ENCODE assay signal across 8 mouse cellular contexts in the genomic region with DNA sequence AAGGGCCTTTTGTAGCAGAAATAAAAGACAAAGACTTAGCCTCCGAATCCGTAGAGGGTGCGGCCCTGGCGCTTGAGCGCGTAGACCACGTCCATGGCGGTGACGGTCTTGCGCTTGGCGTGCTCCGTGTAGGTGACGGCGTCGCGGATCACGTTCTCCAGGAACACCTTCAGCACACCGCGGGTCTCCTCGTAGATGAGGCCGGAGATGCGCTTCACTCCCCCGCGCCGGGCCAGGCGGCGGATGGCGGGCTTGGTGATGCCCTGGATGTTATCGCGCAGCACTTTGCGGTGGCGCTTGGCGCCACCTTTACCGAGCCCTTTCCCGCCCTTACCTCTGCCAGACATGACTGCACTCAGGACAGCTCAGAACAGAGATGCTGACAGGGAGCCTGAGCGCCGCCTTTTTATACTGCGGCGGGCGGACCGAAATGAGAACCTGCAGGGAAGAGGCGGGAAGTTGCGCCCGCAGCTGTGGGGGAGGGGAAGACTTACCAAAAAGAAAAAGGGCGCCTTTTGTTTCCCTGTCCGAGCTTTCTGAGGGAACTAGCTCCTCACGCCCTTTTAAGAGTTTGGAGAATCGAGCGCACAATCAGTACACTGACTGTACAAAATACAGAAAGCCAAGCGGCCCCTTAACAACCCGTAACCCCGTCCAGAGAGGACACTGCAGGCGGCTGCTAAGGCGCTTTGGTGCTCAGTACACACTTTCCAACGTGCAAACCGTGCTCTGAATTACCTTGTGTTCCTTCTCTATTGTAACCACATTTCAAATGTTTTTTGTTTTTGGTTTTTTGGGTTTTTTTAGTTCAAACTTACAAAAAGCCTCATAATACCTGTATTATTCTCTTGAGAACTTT. TPM values are rescaled to one million over a fixed set of nuclear protein-coding genes. Genes with fewer than 3 reads are reported as not detected.
DNase-seq lines count a peak whose midpoint lies in the region; ATAC-seq and TF ChIP-seq lines count a peak whose summit lies in the region.
"Not testable (repeated sequence)": the region's sequence is repeated elsewhere in the genome, so short reads cannot be mapped to it uniquely, and the experiment has no call there.

A gene (minus strand): TSS at position 347 of the 859 bp plus-strand sequence.

- H3K27ac ChIP-seq in hindbrain, embryonic 10.5 days: peak within 1 kb of the TSS; percentile 95
- H3K27ac ChIP-seq in lung, embryonic 15.5 days: peak within 1 kb of the TSS; percentile 98
- H3K27ac ChIP-seq in olfactory bulb, adult 2 months (ENCODE audit: insufficient read depth, low read depth, low read length): not testable (repeated sequence)
- peak within 1 kb of the TSS; percentile 96 for H3K27ac ChIP-seq in thymus, adult 2 months (ENCODE audit: control insufficient read depth, insufficient read depth, low read length)

- H3K9ac ChIP-seq in lung, embryonic 15.5 days: peak within 1 kb of the TSS; percentile 51

- H3K36me3 ChIP-seq in hindbrain, embryonic 10.5 days; lung, embryonic 15.5 days; thymus, adult 2 months (ENCODE audit: control insufficient read depth, insufficient read depth, low read length): not testable (repeated sequence)

- peaks cover 57% of the 10 kb centered on the region for H3K4me1 ChIP-seq in hindbrain, embryonic 10.5 days (replicated peaks)
- H3K4me1 ChIP-seq in lung, embryonic 15.5 days: peaks cover 35% of the 10 kb centered on the region
- H3K4me1 ChIP-seq in olfactory bulb, adult 2 months (ENCODE audit: control insufficient read depth, insufficient read depth, low read length); thymus, adult 2 months (replicated peaks; ENCODE audit: control insufficient read depth, insufficient read depth, low read length): not testable (repeated sequence)

- H3K4me3 ChIP-seq in hindbrain, embryonic 10.5 days: peak within 1 kb of the TSS; percentile 65
- H3K4me3 ChIP-seq in lung, embryonic 15.5 days: peak within 1 kb of the TSS; percentile 49
- H3K4me3 ChIP-seq in olfactory bulb, adult 2 months (ENCODE audit: insufficient read depth, low read depth, low read length): peak within 1 kb of the TSS; percentile 56
- peak within 1 kb of the TSS; percentile 61 for H3K4me3 ChIP-seq in thymus, adult 2 months (ENCODE audit: control insufficient read depth, insufficient read depth, low read length)

- WGBS in hindbrain, embryonic 10.5 days: under 1% methylated on average over 52 of the region's 56 CpGs
- WGBS in lung, embryonic 15.5 days: under 1% methylated on average over 42 of the region's 56 CpGs
- WGBS in olfactory bulb, adult 2 months: under 1% methylated on average over 49 of the region's 56 CpGs
- WGBS in thymus, adult 2 months: under 1% methylated on average over 46 of the region's 56 CpGs

- H3K9me3 ChIP-seq in hindbrain, embryonic 10.5 days; lung, embryonic 15.5 days: not testable (repeated sequence)

- TF ChIP-seq POLR2A in olfactory bulb, adult 2 months (IDR thresholded peaks at IDR 0.05; ENCODE audit: insufficient read depth, low read depth, low read length): peak; percentile 81
- peak; percentile 84 for TF ChIP-seq POLR2A in thymus, adult 2 months (IDR thresholded peaks at IDR 0.05; ENCODE audit: control insufficient read depth, extremely low read depth, insufficient read depth, low read length, poor library complexity)

- TF ChIP-seq CTCF in olfactory bulb, adult 2 months (IDR thresholded peaks at IDR 0.05; ENCODE audit: insufficient read depth, low read depth, low read length); thymus, adult 2 months (IDR thresholded peaks at IDR 0.05; ENCODE audit: borderline replicate concordance, control insufficient read depth, extremely low read depth, insufficient read depth, low read length, poor library complexity): not testable (repeated sequence)

- peak; percentile 82 for ATAC-seq in lung, embryonic 15.5 days (ENCODE audit: borderline replicate concordance, extremely low read depth, low FRiP score, low TSS enrichment)

- H3K27me3 ChIP-seq in hindbrain, embryonic 10.5 days (ENCODE audit: insufficient read depth, poor library complexity, severe bottlenecking); lung, embryonic 15.5 days; thymus, adult 2 months (ENCODE audit: control insufficient read depth, insufficient read depth, low read length): not testable (repeated sequence)

- DNase-seq in MN1 (ENCODE audit: low spot score): peak; percentile 86
- DNase-seq in cerebellum, adult 9-10 months: peak; percentile 96
- DNase-seq in frontal cortex, adult 2 months (ENCODE audit: extremely low spot score in 1 of 2, low spot score in 1 of 2): peak; percentile 87 to 96
- DNase-seq in hindbrain, embryonic 10.5 days (ENCODE audit: low spot score): peak; percentile 94
- peak; percentile 90 for DNase-seq in layer of hippocampus, adult 9-10 months (ENCODE audit: low spot score)
- peak; percentile 96 for DNase-seq in thymus, adult 2 months

- peak within 1 kb of the TSS; percentile 72 for H3K4me2 ChIP-seq in lung, embryonic 15.5 days

RNA-seq across cellular contexts. Expression of the gene that starts here (rescaled TPM):
- polyA plus RNA-seq in frontal cortex, adult 2 months (2012; rRNA removed): 12.6 and 16.6 TPM in 2 replicates
- 2.8 and 4.2 TPM in 2 replicates for polyA plus RNA-seq in hindbrain, embryonic 10.5 days (2016; fragmentation: Nextera tagmentation; extraction: Ambion mirVana)
- polyA plus RNA-seq in lung, embryonic 15.5 days (2015; fragmentation: Nextera tagmentation; extraction: Ambion mirVana): 3.1 and 6.3 TPM in 2 replicates
- polyA plus RNA-seq in olfactory bulb, adult 2 months (2012; ENCODE audit: insufficient read depth, insufficient read length, low replicate concordance, missing spikeins): not detected in 2 replicates
- 257 and 302 TPM in 2 replicates for polyA plus RNA-seq in thymus, adult 2 months (2012; rRNA removed)

Comparison
In these comparisons a context has a peak if more than half of its experiments do, and no peak if none do; other contexts are left out.
1. RNA of the gene that starts here (polyA plus RNA-seq): 257 to 302 TPM in thymus, adult 2 months; 12.6 to 16.6 TPM in frontal cortex, adult 2 months, 3.1 to 6.3 TPM in lung, embryonic 15.5 days, 2.8 to 4.2 TPM in hindbrain, embryonic 10.5 days and not detected in olfactory bulb, adult 2 months; every median in the first group is over 10 times any median in the second.
2. Peak in every context shown above with its lines, with median percentiles within 50 percentile points of each other: DNase-seq and H3K4me3 ChIP-seq.